Mouse (Mus musculus) kidney, embryonic 14.5 days (tissue): ENCODE results near the gene Sox10. TPM values are rescaled to one million over a fixed set of nuclear protein-coding genes. Genes with fewer than 3 reads are reported as not detected.

ENCODE experiments used
- ATAC-seq: fragments of 200-750 bp; cut with Nextera tagmentation; 2 replicates; pipeline ENCODE4 v1.8.0; 2017; ENCODE audit warnings: moderate number of reproducible peaks, mild to moderate bottlenecking, moderate TSS enrichment, moderate library complexity; ENCODE audit not compliant: low FRiP score, low TSS enrichment
- H3K27ac ChIP-seq: fragments of 300-500 bp; sonication (generic); 2 replicates; pipeline ENCODE4 v1.5.1; 2014; ENCODE audit warnings: low read depth, mild to moderate bottlenecking, low read length, moderate library complexity, mixed read lengths
- H3K27me3 ChIP-seq: fragments of 300-500 bp; sonication (generic); 2 replicates; pipeline ENCODE4 v1.6.1; 2014; ENCODE audit warnings: mild to moderate bottlenecking, low read length; ENCODE audit not compliant: control insufficient read depth, insufficient read depth
- H3K36me3 ChIP-seq: fragments of 300-500 bp; sonication (generic); 2 replicates; pipeline ENCODE4 v1.6.1; 2014; ENCODE audit warnings: low read length, mixed read lengths; ENCODE audit not compliant: control insufficient read depth, insufficient read depth
- H3K4me1 ChIP-seq: fragments of 300-500 bp; sonication (generic); 2 replicates; pipeline ENCODE4 v1.6.1; 2014; ENCODE audit warnings: low read length, mixed read lengths; ENCODE audit not compliant: control insufficient read depth, insufficient read depth
- H3K4me2 ChIP-seq: fragments of 300-500 bp; sonication (generic); replicated peaks from 2 replicates; pipeline ENCODE4 v1.6.1; 2014; ENCODE audit warnings: low read depth, mild to moderate bottlenecking, low read length
- H3K4me3 ChIP-seq: fragments of 300-500 bp; sonication (generic); 2 replicates; pipeline ENCODE4 v1.5.1; 2014; ENCODE audit warnings: mild to moderate bottlenecking, low read length
- H3K9ac ChIP-seq: fragments of 300-500 bp; sonication (generic); 2 replicates; pipeline ENCODE4 v1.6.1; 2014; ENCODE audit warnings: low read depth, mild to moderate bottlenecking, low read length, moderate library complexity
- H3K9me3 ChIP-seq: fragments of 300-500 bp; sonication (generic); 2 replicates; pipeline ENCODE4 v1.6.1; 2016; ENCODE audit warnings: low read length; ENCODE audit not compliant: control insufficient read depth
- WGBS: fragments of 180-500 bp; shearing (Covaris S2); extraction: QIAGEN DNeasy Blood & Tissue Kit; methylation state at CpG from one replicate; pipeline ENCODE4 v1.1.7; 2014; 5-methylcytosine and 5-hydroxymethylcytosine counted together
- polyA plus RNA-seq: library from polyadenylated mRNA; unstranded; fragments of >200 nt; fragmentation: Nextera tagmentation; extraction: Ambion mirVana; gene quantifications from 2 replicates; pipeline ENCODE4 v1.2.1, GENCODE M21; 2014

Sox10 gene
- polyA plus RNA-seq, 1 experiment from 2014 or later = 0.22 TPM

DNA sequence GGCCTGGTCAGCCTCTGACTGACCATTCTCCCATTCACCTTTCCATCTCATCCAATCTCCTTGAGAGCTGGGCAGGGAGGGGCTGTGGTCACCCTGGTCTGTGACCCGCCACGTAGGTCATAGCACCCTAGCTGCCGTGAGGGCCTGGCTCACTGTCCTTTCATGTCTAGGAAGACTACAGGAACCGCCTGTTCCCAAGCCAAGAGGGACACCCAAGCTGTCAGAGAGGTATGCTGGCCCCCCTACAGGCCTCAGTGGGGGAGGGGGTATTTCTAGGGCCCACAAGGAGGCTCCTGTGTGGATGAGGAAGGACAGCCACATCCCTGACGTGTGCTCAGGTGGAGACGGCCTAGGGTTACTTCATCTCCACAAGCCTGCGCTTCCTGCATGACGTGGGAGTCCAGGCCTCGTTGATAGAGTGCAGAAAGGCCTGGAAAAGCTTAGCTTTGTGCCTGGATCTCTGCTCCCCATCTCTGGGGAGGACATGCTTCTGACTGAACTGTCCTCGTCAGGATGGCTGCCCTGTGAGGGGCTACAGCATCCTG, 40.6 kb downstream of the Sox10 start:
- Histone ChIP-seq H3K27ac (no peak overlapping the region), H3K4me3 (no peak overlapping the region), H3K36me3 (peaks cover 57% of the 10 kb centered on the region), H3K9me3 (no peaks in the 10 kb centered on the region; the same call in 1 of the 2 replicates), H3K4me2 (no peak overlapping the region), H3K4me1 (no peaks in the 10 kb centered on the region), H3K27me3 (no peaks in the 10 kb centered on the region), H3K9ac (no peak overlapping the region)
- ATAC-seq = no peak
- WGBS = 83% methylated on average over 10 of the region's 10 CpGs

DNA sequence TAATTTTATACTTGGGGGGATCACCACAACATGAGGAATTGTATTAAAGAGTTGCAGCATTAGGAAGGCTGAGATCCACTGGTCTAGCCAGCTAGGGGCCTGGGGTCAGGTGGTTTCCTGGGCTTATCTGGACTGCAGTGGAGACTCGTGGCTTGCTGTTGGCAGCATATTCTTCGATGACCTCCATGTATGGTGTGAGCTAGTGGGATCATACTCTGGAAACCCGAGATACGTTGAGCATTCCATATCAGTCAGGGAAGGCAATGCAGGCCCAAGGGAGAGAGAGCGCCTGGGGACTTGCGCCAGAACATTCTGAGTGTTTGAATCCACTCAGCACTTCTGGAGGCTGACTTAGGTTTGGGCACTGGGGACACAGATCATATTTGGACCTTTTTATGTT, 41.3 kb downstream of the Sox10 start:
- no peak for ATAC-seq
- H3K27ac ChIP-seq = no peak overlapping the region
- peaks cover 63% of the 10 kb centered on the region for H3K36me3 ChIP-seq
- no peaks in the 10 kb centered on the region; the same call in 1 of the 2 replicates for H3K9me3 ChIP-seq
- H3K4me2 ChIP-seq = no peak overlapping the region
- no peak overlapping the region for H3K9ac ChIP-seq
- no peaks in the 10 kb centered on the region for H3K4me1 ChIP-seq
- WGBS = 92% methylated on average over 6 of the region's 6 CpGs
- no peak overlapping the region for H3K4me3 ChIP-seq
- H3K27me3 ChIP-seq = no peaks in the 10 kb centered on the region

DNA sequence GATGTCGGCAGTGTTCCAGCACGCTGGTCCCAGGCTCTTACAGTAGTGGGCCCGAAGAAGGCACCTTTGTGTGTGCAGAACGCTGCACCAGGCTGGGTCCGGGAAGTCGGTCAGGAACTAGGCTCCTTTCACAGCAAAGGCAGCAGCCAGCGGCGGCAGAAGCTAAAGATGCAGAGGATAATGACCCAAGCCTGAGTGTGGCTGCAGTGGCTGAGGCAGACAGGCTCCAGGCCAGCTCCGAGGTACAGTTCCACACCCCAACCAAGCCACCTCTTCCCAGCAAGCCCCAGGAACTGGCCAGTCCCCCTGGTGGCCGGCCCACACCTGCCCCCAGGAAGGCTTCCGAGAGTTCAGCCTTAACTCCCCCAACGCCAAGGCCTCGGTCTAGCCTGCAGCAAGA, 42.5 kb downstream of the Sox10 start:
- Histone ChIP-seq H3K9ac (no peak overlapping the region), H3K27ac (no peak overlapping the region), H3K4me2 (no peak overlapping the region), H3K36me3 (peaks cover 57% of the 10 kb centered on the region), H3K27me3 (no peaks in the 10 kb centered on the region), H3K4me1 (no peaks in the 10 kb centered on the region), H3K4me3 (no peak overlapping the region), H3K9me3 (no peaks in the 10 kb centered on the region)
- no peak for ATAC-seq
- 85% methylated on average over 13 of the region's 13 CpGs for WGBS

DNA sequence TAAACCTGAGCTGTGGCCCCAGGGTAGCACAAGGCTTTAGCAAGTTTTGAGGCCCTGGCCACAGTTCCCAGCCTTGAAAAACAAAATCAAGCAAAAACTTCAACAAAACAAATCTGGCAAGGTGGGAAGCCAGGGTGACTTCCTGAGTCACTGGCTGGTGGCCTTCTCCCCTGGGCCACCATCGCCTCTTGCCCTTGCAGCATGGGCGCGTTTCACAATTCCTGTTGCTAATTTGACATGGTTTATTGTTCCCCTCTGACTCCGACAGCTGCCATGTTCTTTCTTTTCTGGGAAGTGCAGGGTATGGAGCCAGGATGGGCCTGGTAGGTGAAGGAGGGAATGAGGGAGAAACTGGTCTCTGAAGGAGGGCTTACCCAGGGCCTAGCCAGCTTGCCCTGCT, 42.9 kb downstream of the Sox10 start:
- no peak for ATAC-seq
- WGBS = 80% methylated on average over 4 of the region's 4 CpGs
- peaks cover 53% of the 10 kb centered on the region for H3K36me3 ChIP-seq

DNA sequence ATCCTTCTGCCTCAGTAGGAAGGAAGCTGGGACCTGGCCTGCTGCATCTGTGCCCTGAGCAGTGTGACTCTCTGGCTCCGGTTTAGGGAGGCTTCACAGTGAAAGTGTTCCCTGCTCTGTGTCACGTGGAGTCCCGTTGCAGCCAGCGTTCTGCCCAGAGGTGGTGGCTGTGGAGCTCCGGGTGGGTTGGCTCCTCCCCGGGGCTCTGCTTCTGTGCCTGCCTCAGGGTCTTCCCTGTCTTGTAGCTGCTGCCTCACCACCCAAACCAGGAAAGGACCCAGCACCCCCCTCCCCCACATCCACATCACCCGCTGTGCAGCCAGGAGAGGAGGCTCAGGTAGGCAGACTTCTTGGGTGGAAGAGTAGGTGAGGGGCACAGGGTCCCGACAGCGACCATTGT, 45.5 kb downstream of the Sox10 start:
- Histone ChIP-seq H3K27ac (no peak overlapping the region), H3K4me1 (no peaks in the 10 kb centered on the region), H3K4me2 (no peak overlapping the region), H3K27me3 (no peaks in the 10 kb centered on the region), H3K9ac (no peak overlapping the region), H3K9me3 (no peaks in the 10 kb centered on the region), H3K4me3 (no peak overlapping the region), H3K36me3 (peaks cover 42% of the 10 kb centered on the region; the same call in 1 of the 2 replicates)
- no peak for ATAC-seq
- 84% methylated on average over 9 of the region's 9 CpGs for WGBS

More for the DNA sequence above, 42.9 kb downstream of the Sox10 start:
- Histone ChIP-seq H3K4me2 (no peak overlapping the region), H3K4me3 (no peak overlapping the region), H3K9me3 (no peaks in the 10 kb centered on the region), H3K27me3 (no peaks in the 10 kb centered on the region), H3K9ac (no peak overlapping the region), H3K4me1 (no peaks in the 10 kb centered on the region), H3K27ac (no peak overlapping the region)

DNA sequence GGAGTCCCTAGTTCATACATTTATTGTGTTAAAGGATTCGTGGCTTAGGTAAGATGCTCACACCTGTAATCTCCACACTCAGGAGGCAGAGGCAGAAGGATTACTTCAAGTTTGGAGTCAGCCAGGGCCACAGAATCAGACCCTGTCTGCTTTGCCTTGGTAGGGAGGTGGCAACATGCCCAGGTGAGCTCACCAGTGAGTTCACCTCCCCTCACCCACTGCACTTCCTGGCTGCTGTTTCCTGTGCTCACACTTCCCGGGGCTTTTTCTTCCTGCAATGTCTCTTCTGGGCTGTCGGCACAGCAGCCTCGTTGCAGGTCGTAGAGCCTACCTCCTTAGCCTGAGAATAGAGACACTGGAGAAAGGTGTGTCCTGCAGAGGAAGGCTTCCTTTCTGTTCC, 49.8 kb downstream of the Sox10 start:
- WGBS = 48% methylated on average over 5 of the region's 5 CpGs
- no peak overlapping the region for H3K4me3 ChIP-seq
- H3K27me3 ChIP-seq = no peaks in the 10 kb centered on the region
- H3K27ac ChIP-seq = no peak overlapping the region
- H3K9ac ChIP-seq = no peak overlapping the region
- ATAC-seq = no peak
- peaks cover 12% of the 10 kb centered on the region for H3K4me1 ChIP-seq
- no peaks in the 10 kb centered on the region for H3K9me3 ChIP-seq
- peaks cover 28% of the 10 kb centered on the region; the same call in 1 of the 2 replicates for H3K36me3 ChIP-seq
- H3K4me2 ChIP-seq = no peak overlapping the region

DNA sequence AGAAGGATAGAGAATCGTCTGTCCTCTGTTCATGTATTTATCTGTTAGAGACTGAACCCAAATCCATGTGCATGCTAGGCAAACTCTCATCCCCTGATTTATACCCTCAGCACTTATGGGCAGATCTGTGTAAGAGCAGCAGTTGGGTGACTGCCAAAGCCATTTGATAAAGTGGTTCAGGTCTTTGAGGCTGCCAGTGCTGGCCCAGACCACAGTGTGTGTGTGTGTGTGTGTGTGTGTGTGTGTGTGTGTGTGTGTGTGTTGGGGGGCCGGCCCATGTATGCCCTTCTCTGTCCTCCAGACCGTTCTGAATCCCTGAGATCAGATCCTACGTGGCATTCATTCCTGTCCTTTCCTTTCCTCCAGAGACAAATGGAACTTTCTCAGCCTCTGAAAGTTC, 53.3 kb downstream of the Sox10 start:
- H3K4me1 ChIP-seq = peaks cover 28% of the 10 kb centered on the region
- H3K36me3 ChIP-seq = peaks cover 17% of the 10 kb centered on the region; the same call in 1 of the 2 replicates
- no peak overlapping the region for H3K4me2 ChIP-seq
- no peak overlapping the region for H3K27ac ChIP-seq
- no peak for ATAC-seq
- H3K9ac ChIP-seq = no peak overlapping the region
- H3K9me3 ChIP-seq = no peaks in the 10 kb centered on the region
- H3K27me3 ChIP-seq = no peaks in the 10 kb centered on the region
- H3K4me3 ChIP-seq = no peak overlapping the region
- WGBS = 57% methylated on average over 4 of the region's 4 CpGs

DNA sequence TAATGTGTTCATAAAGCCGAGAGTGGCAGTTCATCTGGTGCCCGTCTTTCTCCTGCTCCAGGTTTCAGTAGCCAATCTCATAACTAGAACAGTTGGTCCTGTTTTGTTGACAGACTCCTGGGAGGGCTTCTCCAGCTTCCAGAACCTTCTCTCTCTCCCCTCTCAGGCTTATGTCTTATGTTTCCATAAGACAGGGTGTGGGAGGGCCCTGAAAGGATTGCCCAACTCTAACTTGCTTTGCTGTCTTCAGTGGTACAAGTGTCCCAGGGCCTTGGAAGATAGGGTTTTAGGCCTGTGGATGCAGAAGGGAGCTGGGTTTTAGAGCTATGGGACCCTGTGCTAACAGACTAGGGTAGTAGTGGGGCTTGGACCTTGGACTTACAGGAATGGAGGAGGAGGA, 54.5 kb downstream of the Sox10 start:
- peaks cover 13% of the 10 kb centered on the region; the same call in 1 of the 2 replicates for H3K36me3 ChIP-seq
- H3K4me3 ChIP-seq = peak overlapping the region; percentile 89; the same call in 1 of the 2 replicates
- no peak overlapping the region for H3K9ac ChIP-seq
- no peaks in the 10 kb centered on the region for H3K27me3 ChIP-seq
- ATAC-seq = no peak
- WGBS = 79% methylated on average over 2 of the region's 2 CpGs
- peak overlapping the region; percentile 98 for H3K4me2 ChIP-seq
- H3K4me1 ChIP-seq = peaks cover 28% of the 10 kb centered on the region
- no peak overlapping the region for H3K27ac ChIP-seq
- no peaks in the 10 kb centered on the region for H3K9me3 ChIP-seq

DNA sequence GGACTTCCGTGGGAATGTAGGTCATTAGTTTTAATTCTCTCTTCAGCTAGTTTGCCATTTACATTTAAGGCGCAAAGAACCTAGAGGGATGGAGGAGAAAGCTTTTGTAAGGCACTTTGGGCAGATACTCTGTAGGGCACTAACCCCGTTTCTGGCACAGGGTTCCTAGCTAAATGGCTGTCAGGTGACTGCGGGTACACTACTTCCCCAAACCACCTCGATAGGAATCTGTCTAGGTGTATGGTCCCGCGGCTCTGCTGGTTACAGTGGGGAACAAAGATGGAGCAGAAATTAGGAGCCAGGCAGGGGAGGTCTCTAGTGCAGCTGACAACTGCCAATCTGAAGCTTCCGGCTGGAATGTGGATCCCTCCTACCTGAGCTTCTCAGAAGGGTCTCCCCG, 55.0 kb downstream of the Sox10 start:
- no peak for ATAC-seq
- Histone ChIP-seq H3K4me1 (peaks cover 28% of the 10 kb centered on the region), H3K36me3 (peaks cover 8% of the 10 kb centered on the region; the same call in 1 of the 2 replicates), H3K27me3 (no peaks in the 10 kb centered on the region), H3K9ac (peak overlapping the region; percentile 89; the same call in 1 of the 2 replicates), H3K4me2 (peak overlapping the region; percentile 98), H3K27ac (no peak overlapping the region), H3K9me3 (no peaks in the 10 kb centered on the region), H3K4me3 (peak overlapping the region; percentile 89)
- WGBS = 18% methylated on average over 9 of the region's 9 CpGs
